Mouse (Mus musculus) limb, embryonic 12.5 days (tissue): Measurements from ENCODE around the gene Pls1. TPM values are rescaled to one million over a fixed set of nuclear protein-coding genes. Genes with fewer than 3 reads are reported as not detected.

Experiments used
- ATAC-seq: fragments of 200-750 bp; cut with Nextera tagmentation; 2 replicates; pipeline ENCODE4 v1.8.0; 2017; ENCODE audit warnings: low read depth, moderate TSS enrichment; ENCODE audit not compliant: insufficient number of reproducible peaks, insufficient read depth, low FRiP score, low TSS enrichment
- H3K27ac ChIP-seq: fragments of 300-500 bp; sonication (generic); 2 replicates; pipeline ENCODE4 v1.5.1; 2016; ENCODE audit warnings: mild to moderate bottlenecking, moderate library complexity
- H3K27me3 ChIP-seq: fragments of 300-500 bp; sonication (generic); 2 replicates; pipeline ENCODE4 v1.6.1; 2016; ENCODE audit warnings: mild to moderate bottlenecking, moderate library complexity
- H3K36me3 ChIP-seq: fragments of 300-500 bp; sonication (generic); 2 replicates; pipeline ENCODE4 v1.6.1; 2016; ENCODE audit warnings: mild to moderate bottlenecking, moderate library complexity
- H3K4me1 ChIP-seq: fragments of 300-500 bp; sonication (generic); replicated peaks from 2 replicates; pipeline ENCODE4 v1.6.1; 2016
- H3K4me2 ChIP-seq: fragments of 300-500 bp; sonication (generic); 2 replicates; pipeline ENCODE4 v1.6.1; 2016; ENCODE audit warnings: mild to moderate bottlenecking, moderate library complexity
- H3K4me3 ChIP-seq: fragments of 300-500 bp; sonication (generic); replicated peaks from 2 replicates; pipeline ENCODE4 v1.5.1; 2016; ENCODE audit warnings: mild to moderate bottlenecking
- H3K9ac ChIP-seq: fragments of 300-500 bp; sonication (generic); replicated peaks from 2 replicates; pipeline ENCODE4 v1.6.1; 2016; ENCODE audit warnings: mild to moderate bottlenecking, moderate library complexity
- H3K9me3 ChIP-seq: fragments of 300-500 bp; sonication (generic); 2 replicates; pipeline ENCODE4 v1.6.1; 2016; ENCODE audit warnings: mild to moderate bottlenecking, moderate library complexity
- WGBS: fragments of 180-500 bp; shearing (Covaris S2); methylation state at CpG from one replicate; pipeline ENCODE4 v1.1.7; 2016; 5-methylcytosine and 5-hydroxymethylcytosine counted together
- polyA plus RNA-seq: library from polyadenylated mRNA; unstranded; fragments of >200 nt; fragmentation: Nextera tagmentation; extraction: Ambion mirVana; gene quantifications from 2 replicates; pipeline ENCODE4 v1.2.1, GENCODE M21; 2016

Pls1 gene
- polyA plus RNA-seq, 1 experiment from 2014 or later = 5.1 TPM

DNA sequence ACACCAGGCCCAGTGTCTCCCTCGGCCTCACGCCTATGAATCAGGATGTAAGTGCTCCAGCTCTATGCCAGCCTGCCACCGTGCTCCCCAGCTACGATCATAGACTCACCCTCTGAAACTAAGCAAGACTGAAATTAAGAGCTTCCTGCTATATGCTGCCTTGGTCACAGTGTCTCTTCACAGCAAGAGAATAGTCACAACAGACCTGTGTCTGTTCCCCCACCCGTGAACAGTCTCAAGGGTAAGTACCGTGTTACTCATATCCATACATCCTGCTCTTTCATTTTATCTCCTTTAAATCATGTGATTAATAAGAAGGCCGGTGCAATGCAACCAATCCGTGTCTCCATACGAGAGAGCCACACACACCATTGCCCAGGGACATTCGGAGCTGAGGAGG lies 9.4 kb downstream of the Pls1 start:
- no peak overlapping the region for H3K4me2 ChIP-seq
- no peak overlapping the region for H3K4me3 ChIP-seq
- 91% methylated on average over 10 of the region's 10 CpGs for WGBS
- no peaks in the 10 kb centered on the region for H3K27me3 ChIP-seq
- no peaks in the 10 kb centered on the region for H3K9me3 ChIP-seq
- no peaks in the 10 kb centered on the region for H3K36me3 ChIP-seq
- H3K27ac ChIP-seq = no peak overlapping the region
- ATAC-seq = no peak
- H3K4me1 ChIP-seq = no peaks in the 10 kb centered on the region
- H3K9ac ChIP-seq = no peak overlapping the region

DNA sequence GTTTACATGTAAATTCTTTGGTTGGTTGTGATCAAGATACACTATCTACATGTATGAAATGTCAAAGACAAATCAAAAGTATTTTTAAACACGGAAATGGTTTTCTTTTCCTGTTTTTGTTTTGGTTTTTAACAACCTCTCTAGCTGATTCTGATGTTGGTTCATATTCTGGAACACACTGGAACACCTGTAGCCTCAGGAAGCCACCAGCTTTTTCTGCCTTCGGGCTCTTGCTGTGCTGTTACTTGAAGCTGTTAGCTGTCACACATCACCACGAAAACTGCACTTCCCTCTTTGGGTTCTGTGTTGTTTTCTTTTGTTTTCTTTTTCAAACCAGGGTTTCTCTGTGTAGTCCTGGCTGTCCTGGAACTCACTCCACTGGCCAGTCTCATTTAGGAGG lies 10.3 kb downstream of the Pls1 start:
- Histone ChIP-seq H3K27me3 (no peaks in the 10 kb centered on the region), H3K9me3 (no peaks in the 10 kb centered on the region), H3K4me3 (no peak overlapping the region), H3K27ac (no peak overlapping the region), H3K4me2 (no peak overlapping the region), H3K9ac (no peak overlapping the region), H3K4me1 (no peaks in the 10 kb centered on the region), H3K36me3 (no peaks in the 10 kb centered on the region)
- WGBS = 71% methylated on average over 3 of the region's 3 CpGs
- ATAC-seq = no peak

DNA sequence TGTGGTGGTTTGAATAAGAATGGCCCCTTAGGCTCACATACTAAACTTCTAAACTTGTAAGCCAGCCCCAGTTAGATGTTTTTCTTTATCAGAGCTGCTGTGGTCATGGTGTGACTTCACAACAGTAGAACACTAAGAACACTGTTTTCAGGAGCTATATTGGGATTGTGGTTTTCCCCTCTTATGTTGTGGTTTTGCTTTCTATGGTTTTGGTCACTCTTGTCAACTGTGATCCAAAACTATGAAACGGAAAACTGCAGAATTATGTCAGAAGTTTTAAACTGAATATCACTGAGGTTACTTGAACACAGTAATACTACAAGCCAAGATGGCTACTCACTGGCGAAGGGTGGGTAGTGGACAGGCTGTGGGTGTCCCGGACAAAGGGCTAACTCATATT lies 12.4 kb downstream of the Pls1 start:
- Histone ChIP-seq H3K27me3 (no peaks in the 10 kb centered on the region), H3K4me1 (no peaks in the 10 kb centered on the region), H3K4me2 (no peak overlapping the region), H3K27ac (no peak overlapping the region), H3K36me3 (no peaks in the 10 kb centered on the region), H3K9ac (no peak overlapping the region), H3K9me3 (no peaks in the 10 kb centered on the region), H3K4me3 (no peak overlapping the region)
- 79% methylated on average over 3 of the region's 3 CpGs for WGBS
- no peak for ATAC-seq

DNA sequence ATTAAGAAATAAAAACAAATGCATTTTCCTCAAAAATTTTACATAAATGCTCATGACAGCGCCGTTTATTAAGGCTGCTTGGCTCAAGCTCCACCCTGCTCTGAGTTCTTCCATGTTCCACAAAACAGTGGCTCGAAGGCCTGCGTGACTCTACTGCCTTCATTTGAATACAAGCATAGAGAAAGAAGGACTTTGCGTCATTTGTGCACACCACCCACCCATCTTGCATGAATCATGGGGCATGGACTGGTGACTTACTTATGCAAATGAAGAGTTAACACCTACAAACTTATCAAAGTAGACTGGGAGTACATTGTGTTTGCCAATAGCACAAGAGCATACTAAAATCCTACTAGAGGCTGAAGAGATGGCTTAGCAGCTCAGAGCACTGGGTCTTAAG lies 17.5 kb downstream of the Pls1 start:
- no peak for ATAC-seq
- no peaks in the 10 kb centered on the region for H3K9me3 ChIP-seq

DNA sequence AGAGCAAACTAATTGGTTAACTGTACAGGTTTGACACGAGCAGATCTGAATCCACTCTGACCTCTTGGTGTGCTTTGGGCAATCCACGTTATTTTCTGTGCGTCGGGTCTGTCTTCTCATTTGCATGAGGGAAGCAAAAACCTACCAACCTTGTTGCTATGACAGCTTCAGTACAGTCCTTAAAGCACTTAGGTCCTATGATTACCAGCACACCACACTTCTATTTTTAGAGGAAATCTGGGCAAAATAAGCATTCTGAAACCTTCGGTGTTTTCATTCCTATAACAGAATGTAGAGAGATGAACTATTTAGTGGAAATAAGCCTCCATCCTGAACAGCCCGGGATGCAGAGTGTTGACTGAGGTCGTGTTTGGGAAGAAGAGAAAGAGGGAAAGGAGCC lies 22.6 kb downstream of the Pls1 start:
- Histone ChIP-seq H3K9me3 (no peaks in the 10 kb centered on the region), H3K27ac (0 out of 2 replicates have a peak overlapping the region, but pooled peaks have one; percentile 53), H3K9ac (no peak overlapping the region), H3K27me3 (no peaks in the 10 kb centered on the region), H3K4me2 (no peak overlapping the region), H3K4me3 (no peak overlapping the region), H3K4me1 (peaks cover 12% of the 10 kb centered on the region), H3K36me3 (no peaks in the 10 kb centered on the region)
- no peak for ATAC-seq
- 80% methylated on average over 7 of the region's 7 CpGs for WGBS

More for the DNA sequence above, 17.5 kb downstream of the Pls1 start:
- WGBS = 91% methylated on average over 5 of the region's 5 CpGs
- no peaks in the 10 kb centered on the region for H3K36me3 ChIP-seq
- no peak overlapping the region for H3K4me3 ChIP-seq
- H3K27ac ChIP-seq = no peak overlapping the region
- H3K4me2 ChIP-seq = no peak overlapping the region
- no peaks in the 10 kb centered on the region; the same call in 1 of the 2 replicates for H3K4me1 ChIP-seq
- no peaks in the 10 kb centered on the region for H3K27me3 ChIP-seq
- no peak overlapping the region for H3K9ac ChIP-seq

DNA sequence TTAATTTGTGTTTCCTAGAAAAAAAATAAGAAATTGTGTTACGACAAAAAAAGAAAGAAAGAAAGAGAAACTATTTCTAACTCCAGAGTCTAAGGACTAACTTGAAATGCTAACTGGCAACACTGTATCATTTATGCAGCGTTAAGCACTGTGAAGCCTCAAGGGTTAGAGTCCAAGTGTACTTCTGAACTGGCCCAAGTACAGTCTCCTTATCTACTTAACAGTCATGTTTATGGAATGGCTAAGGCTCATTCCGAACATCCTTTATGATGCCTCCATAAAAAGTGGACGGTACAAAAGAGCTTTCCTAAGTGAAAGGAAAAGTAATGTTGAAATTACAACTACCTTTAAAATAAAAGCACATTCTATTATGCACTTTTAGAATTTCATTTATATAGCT lies 29.4 kb downstream of the Pls1 start:
- H3K4me3 ChIP-seq = no peak overlapping the region
- 80% methylated on average over 4 of the region's 4 CpGs for WGBS
- ATAC-seq = no peak
- no peak overlapping the region for H3K9ac ChIP-seq
- 0 out of 2 replicates have a peak, but pooled peaks cover 8% of the 10 kb centered on the region for H3K4me1 ChIP-seq
- no peaks in the 10 kb centered on the region for H3K27me3 ChIP-seq
- 0 out of 2 replicates have a peak, but pooled peaks cover 7% of the 10 kb centered on the region for H3K9me3 ChIP-seq
- H3K36me3 ChIP-seq = no peaks in the 10 kb centered on the region
- no peak overlapping the region for H3K4me2 ChIP-seq
- no peak overlapping the region for H3K27ac ChIP-seq

DNA sequence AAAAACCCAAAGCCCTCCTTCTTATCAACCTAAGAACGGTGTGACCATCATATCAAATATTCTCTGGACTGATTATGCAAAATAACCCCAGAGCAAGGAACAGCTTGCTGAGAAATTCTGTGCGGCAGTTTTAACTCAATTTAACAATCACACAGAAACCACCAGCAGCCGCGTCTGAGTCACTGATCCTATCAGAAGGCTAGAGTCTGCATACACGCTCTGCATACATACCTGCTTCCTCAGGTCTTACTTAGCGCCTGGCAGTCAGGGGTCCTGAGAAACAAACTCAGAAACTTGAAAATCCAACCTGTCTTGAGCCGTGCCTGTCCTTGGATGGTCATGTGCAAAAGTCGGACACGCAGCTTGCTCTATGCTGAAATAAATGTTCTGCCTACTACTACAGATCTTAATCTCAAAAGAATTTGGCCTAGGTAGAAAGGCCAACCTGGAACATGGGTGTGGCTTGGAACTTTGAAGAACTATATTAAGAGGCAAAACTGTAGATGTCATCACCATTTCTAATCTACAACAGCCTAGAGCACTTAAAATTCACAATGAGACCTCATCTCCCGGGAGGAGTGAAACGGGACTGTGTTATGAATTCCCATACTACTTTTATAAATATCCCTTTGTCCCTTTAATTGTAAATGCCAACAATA lies 30.0 kb downstream of the Pls1 start:
- no peaks in the 10 kb centered on the region for H3K36me3 ChIP-seq
- no peak overlapping the region for H3K4me2 ChIP-seq
- H3K9ac ChIP-seq = no peak overlapping the region
- H3K4me1 ChIP-seq = 0 out of 2 replicates have a peak, but pooled peaks cover 8% of the 10 kb centered on the region
- no peak for ATAC-seq
- H3K27ac ChIP-seq = no peak overlapping the region
- no peak overlapping the region for H3K4me3 ChIP-seq
- 0 out of 2 replicates have a peak, but pooled peaks cover 7% of the 10 kb centered on the region for H3K9me3 ChIP-seq
- 91% methylated on average over 11 of the region's 11 CpGs for WGBS
- H3K27me3 ChIP-seq = no peaks in the 10 kb centered on the region

DNA sequence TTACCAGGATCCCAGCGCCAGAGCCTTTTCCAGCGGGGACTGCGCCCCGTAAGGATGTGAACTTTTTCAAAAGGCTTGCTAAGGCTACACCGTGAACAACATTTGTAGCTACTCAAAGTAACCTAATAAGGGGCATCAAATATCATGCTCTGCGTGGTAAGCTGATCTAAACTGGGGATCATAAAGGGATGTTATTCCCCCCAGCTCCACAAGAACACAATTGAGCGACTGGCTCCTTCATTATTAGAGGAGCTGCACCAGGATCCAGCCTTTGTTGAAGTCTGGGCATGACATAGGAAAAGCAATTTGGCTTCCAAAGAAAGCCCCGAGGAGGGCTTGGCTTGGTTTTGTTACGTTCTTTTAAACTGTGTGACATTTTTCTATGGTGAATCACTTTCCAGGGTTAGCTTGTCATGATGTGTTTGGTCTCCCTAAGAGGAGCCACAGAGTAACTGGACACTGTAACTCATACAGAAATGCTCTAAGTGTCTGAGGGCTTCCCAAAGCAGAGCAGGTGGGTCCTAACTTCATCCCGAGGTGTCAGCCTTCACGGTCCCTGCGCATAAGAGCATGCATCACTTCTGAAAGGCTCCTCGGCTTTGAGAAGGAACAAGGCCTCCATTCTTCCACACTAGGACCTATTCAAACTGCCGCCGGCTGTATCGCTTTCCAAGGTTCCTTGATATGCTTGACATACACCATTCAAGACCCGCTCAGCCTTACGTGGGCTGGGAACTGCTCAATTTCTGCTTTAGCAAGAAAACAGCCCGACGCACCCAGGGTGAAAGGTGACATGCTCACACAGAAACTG lies 31.2 kb downstream of the Pls1 start:
- no peak overlapping the region; the same call in 1 of the 2 replicates for H3K9ac ChIP-seq
- peak overlapping the region; percentile 57; the same call in 1 of the 2 replicates for H3K27ac ChIP-seq
- no peaks in the 10 kb centered on the region for H3K27me3 ChIP-seq
- H3K4me2 ChIP-seq = no peak overlapping the region
- H3K36me3 ChIP-seq = no peaks in the 10 kb centered on the region
- H3K9me3 ChIP-seq = 0 out of 2 replicates have a peak, but pooled peaks cover 7% of the 10 kb centered on the region
- ATAC-seq = 0 out of 2 replicates have a peak, but pooled peaks have one; percentile 47
- 63% methylated on average over 20 of the region's 20 CpGs for WGBS
- H3K4me1 ChIP-seq = 0 out of 2 replicates have a peak, but pooled peaks cover 8% of the 10 kb centered on the region
- no peak overlapping the region for H3K4me3 ChIP-seq

DNA sequence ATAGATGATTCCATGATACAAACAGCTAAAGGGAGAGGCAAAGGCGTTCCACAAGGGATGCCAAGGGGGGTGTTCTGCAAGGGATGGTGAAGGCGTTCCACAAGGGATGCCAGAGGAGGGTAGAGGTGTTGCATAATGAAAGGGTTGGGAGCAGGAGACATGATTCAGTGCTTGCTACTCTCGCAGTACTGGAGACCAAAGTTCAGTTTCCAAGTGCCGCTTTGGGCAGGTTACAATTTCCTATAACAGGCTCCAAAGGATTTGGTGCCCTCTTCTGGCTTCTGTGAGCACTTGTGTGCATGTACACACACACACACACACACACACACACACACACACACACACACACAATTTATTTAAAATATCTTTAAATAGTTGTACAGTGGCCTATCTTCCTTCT lies 33.3 kb downstream of the Pls1 start:
- H3K27ac ChIP-seq = no peak overlapping the region
- H3K36me3 ChIP-seq = no peaks in the 10 kb centered on the region
- H3K9ac ChIP-seq = no peak overlapping the region
- no peak overlapping the region for H3K4me2 ChIP-seq
- no peak for ATAC-seq
- H3K9me3 ChIP-seq = 0 out of 2 replicates have a peak, but pooled peaks cover 7% of the 10 kb centered on the region
- H3K27me3 ChIP-seq = no peaks in the 10 kb centered on the region
- H3K4me3 ChIP-seq = no peak overlapping the region
- WGBS = 93% methylated on average over 4 of the region's 4 CpGs
- 0 out of 2 replicates have a peak, but pooled peaks cover 8% of the 10 kb centered on the region for H3K4me1 ChIP-seq

DNA sequence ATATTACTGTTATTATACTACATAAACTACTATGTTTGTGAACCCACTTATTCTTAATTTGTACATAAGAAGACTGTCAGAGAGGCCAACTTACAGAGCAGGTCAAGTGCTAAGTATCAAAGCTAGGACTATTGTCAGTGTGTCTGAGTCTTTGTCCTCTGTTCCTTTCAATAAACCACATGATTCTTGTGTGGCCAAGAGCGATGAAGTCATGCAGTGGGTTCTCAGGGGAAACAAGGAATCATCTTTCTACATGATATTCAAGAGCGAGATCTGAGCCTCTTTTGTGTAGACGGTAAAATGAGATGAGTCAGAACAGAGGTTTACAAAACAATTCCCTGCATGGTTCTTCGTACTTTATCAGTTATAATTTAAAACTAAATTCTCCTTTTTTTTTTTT lies 35.5 kb downstream of the Pls1 start:
- Histone ChIP-seq H3K4me3 (no peak overlapping the region), H3K27me3 (no peaks in the 10 kb centered on the region), H3K4me1 (0 out of 2 replicates have a peak, but pooled peaks cover 8% of the 10 kb centered on the region), H3K9ac (no peak overlapping the region), H3K4me2 (no peak overlapping the region), H3K9me3 (0 out of 2 replicates have a peak, but pooled peaks cover 7% of the 10 kb centered on the region), H3K27ac (no peak overlapping the region), H3K36me3 (no peaks in the 10 kb centered on the region)
- ATAC-seq = no peak
- WGBS = 87% methylated on average over 4 of the region's 4 CpGs

DNA sequence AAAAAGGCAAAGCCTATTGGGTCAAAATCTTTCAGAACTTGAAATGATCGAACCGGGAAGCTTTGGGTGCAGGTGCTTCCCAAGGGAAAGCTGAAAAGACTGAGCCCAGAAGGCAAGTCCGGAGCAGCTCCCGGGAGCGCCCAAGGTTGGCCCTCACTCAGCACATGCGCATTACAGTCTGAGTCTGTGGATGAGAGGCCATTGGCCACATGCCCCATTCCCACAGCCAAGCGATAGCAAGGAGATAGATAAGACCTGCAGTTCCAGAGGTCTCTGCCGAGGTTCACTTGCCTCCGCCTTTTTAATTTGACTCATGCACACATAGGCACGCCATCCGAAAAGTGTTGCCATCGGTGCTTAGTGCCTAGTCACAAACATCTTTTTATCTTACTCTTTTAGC lies 39.7 kb downstream of the Pls1 start:
- H3K36me3 ChIP-seq = no peaks in the 10 kb centered on the region
- H3K4me3 ChIP-seq = no peak overlapping the region
- no peaks in the 10 kb centered on the region for H3K27me3 ChIP-seq
- H3K27ac ChIP-seq = no peak overlapping the region
- no peak overlapping the region for H3K4me2 ChIP-seq
- 83% methylated on average over 12 of the region's 12 CpGs for WGBS
- ATAC-seq = no peak
- peaks cover 3% of the 10 kb centered on the region; the same call in 1 of the 2 replicates for H3K4me1 ChIP-seq
- no peaks in the 10 kb centered on the region for H3K9me3 ChIP-seq
- no peak overlapping the region for H3K9ac ChIP-seq
